ENCODE assay signal across 7 mouse cellular contexts in genomic region chr7:100537519-100537902, GRCm38 (mm10). TPM values are rescaled to one million over a fixed set of nuclear protein-coding genes. Genes with fewer than 3 reads are reported as not detected.
DNase-seq lines count a peak whose midpoint lies in the region; ATAC-seq and TF ChIP-seq lines count a peak whose summit lies in the region.

No protein-coding gene starts in this region.

- H3K4me1 ChIP-seq in lung, embryonic 14.5 days (ENCODE audit: insufficient read depth), result peaks cover 7% of the 10 kb centered on the region; the same call in 1 of the 2 replicates
- peaks cover 14% of the 10 kb centered on the region for H3K4me1 ChIP-seq in forebrain, embryonic 10.5 days
- H3K4me1 ChIP-seq in limb, embryonic 11.5 days (ENCODE audit: control insufficient read depth, insufficient read depth, low read length), result peaks cover 4% of the 10 kb centered on the region; the same call in 1 of the 2 replicates
- peaks cover 3% of the 10 kb centered on the region; the same call in 1 of the 2 replicates for H3K4me1 ChIP-seq in small intestine, adult 2 months (ENCODE audit: control insufficient read depth, insufficient read depth, insufficient read length, low read length)

- TF ChIP-seq POLR2A in small intestine, adult 2 months (IDR thresholded peaks at IDR 0.05; ENCODE audit: low read depth, low read length), result no peak

- H3K27ac ChIP-seq in lung, embryonic 14.5 days (ENCODE audit: low read depth), result peak overlapping the region; percentile 77
- H3K27ac ChIP-seq in forebrain, embryonic 10.5 days, result peak overlapping the region; percentile 87
- no peak overlapping the region for H3K27ac ChIP-seq in limb, embryonic 11.5 days (replicated peaks; ENCODE audit: low read depth, low read length)
- H3K27ac ChIP-seq in small intestine, adult 2 months (ENCODE audit: insufficient read depth, low read depth, low read length), result peak overlapping the region; percentile 94

- peak; percentile 22 for DNase-seq in lung, embryonic 14.5 days
- DNase-seq in lung, postnatal 25 days (ENCODE audit: low spot score), result no peak
- no peak for DNase-seq in forebrain, embryonic 10.5 days (ENCODE audit: extremely low spot score, low spot score)
- DNase-seq in limb, embryonic 11.5 days (ENCODE audit: low spot score), result no peak
- no peak for DNase-seq in gastrocnemius, postnatal 14 days
- DNase-seq in thymus, adult 18-20 months, result no peak

- no peaks in the 10 kb centered on the region for H3K27me3 ChIP-seq in lung, embryonic 14.5 days (ENCODE audit: insufficient read depth, low read length)
- no peaks in the 10 kb centered on the region for H3K27me3 ChIP-seq in forebrain, embryonic 10.5 days (ENCODE audit: poor library complexity, severe bottlenecking)
- H3K27me3 ChIP-seq in limb, embryonic 11.5 days (ENCODE audit: control insufficient read depth, insufficient read depth, low read length), result no peaks in the 10 kb centered on the region
- no peaks in the 10 kb centered on the region for H3K27me3 ChIP-seq in small intestine, adult 2 months (ENCODE audit: control insufficient read depth, insufficient read depth, low read length)

- peaks cover 14% of the 10 kb centered on the region for H3K36me3 ChIP-seq in lung, embryonic 14.5 days (ENCODE audit: insufficient read depth)
- H3K36me3 ChIP-seq in forebrain, embryonic 10.5 days (replicated peaks), result peaks cover 18% of the 10 kb centered on the region
- peaks cover 2% of the 10 kb centered on the region; the same call in 1 of the 2 replicates for H3K36me3 ChIP-seq in limb, embryonic 11.5 days (ENCODE audit: control insufficient read depth, insufficient read depth, low read length)
- H3K36me3 ChIP-seq in small intestine, adult 2 months (ENCODE audit: control insufficient read depth, insufficient read depth, low read length), result peaks cover 12% of the 10 kb centered on the region

- peak overlapping the region; percentile 70 for H3K4me2 ChIP-seq in lung, embryonic 14.5 days
- H3K4me2 ChIP-seq in limb, embryonic 11.5 days (ENCODE audit: low read depth, severe bottlenecking), result peak overlapping the region; percentile 71

- no peak for ATAC-seq in lung, embryonic 14.5 days (ENCODE audit: insufficient read depth)
- no peak for ATAC-seq in limb, embryonic 11.5 days (ENCODE audit: insufficient number of reproducible peaks, low FRiP score, low TSS enrichment, low read depth)

- WGBS in lung, embryonic 14.5 days, result 21% methylated on average over 7 of the region's 7 CpGs
- WGBS in forebrain, embryonic 10.5 days, result 35% methylated on average over 7 of the region's 7 CpGs
- 36% methylated on average over 7 of the region's 7 CpGs for WGBS in limb, embryonic 11.5 days
- WGBS in small intestine, adult 2 months, result 8% methylated on average over 7 of the region's 7 CpGs

- H3K9me3 ChIP-seq in lung, embryonic 14.5 days (ENCODE audit: low read depth, low read length), result no peaks in the 10 kb centered on the region
- no peaks in the 10 kb centered on the region for H3K9me3 ChIP-seq in forebrain, embryonic 10.5 days
- H3K9me3 ChIP-seq in limb, embryonic 11.5 days (ENCODE audit: control insufficient read depth, low read length), result no peaks in the 10 kb centered on the region

- intact Hi-C loops in gastrocnemius, postnatal 14 days (cut with DNase I; ENCODE audit: low total_unique reads), result loop anchor here (10.0 kb wide), 1 partner anchor 47 kb away; no protein-coding TSS in a partner anchor

- no peak for TF ChIP-seq CTCF in lung, embryonic 14.5 days (IDR thresholded peaks at IDR 0.05; ENCODE audit: low read depth)
- TF ChIP-seq CTCF in small intestine, adult 2 months (IDR thresholded peaks at IDR 0.05; ENCODE audit: extremely low read depth, insufficient read length, insufficient replicate concordance, low read depth, low read length), result no peak

- peak overlapping the region; percentile 62 for H3K4me3 ChIP-seq in lung, embryonic 14.5 days (ENCODE audit: low read depth, low read length)
- peak overlapping the region; percentile 71 for H3K4me3 ChIP-seq in forebrain, embryonic 10.5 days
- H3K4me3 ChIP-seq in limb, embryonic 11.5 days (ENCODE audit: low read depth, low read length), result peak overlapping the region; percentile 75
- peak overlapping the region; percentile 98 for H3K4me3 ChIP-seq in small intestine, adult 2 months (ENCODE audit: low read depth, low read length)

- peak overlapping the region; percentile 70 for H3K9ac ChIP-seq in lung, embryonic 14.5 days
- peak overlapping the region; percentile 74; the same call in 1 of the 2 replicates for H3K9ac ChIP-seq in limb, embryonic 11.5 days (ENCODE audit: low read length)

RNA-seq across cellular contexts. Expression of gene Coa4, which starts 0.6 kb away (rescaled TPM):
- polyA plus RNA-seq in lung, embryonic 14.5 days (2014; fragmentation: Nextera tagmentation; extraction: Ambion mirVana), result 15.4 and 18.2 TPM in 2 replicates
- polyA plus RNA-seq in forebrain, embryonic 10.5 days (2016; fragmentation: Nextera tagmentation; extraction: Ambion mirVana), result 20.4 and 20.6 TPM in 2 replicates
- polyA plus RNA-seq in limb, embryonic 11.5 days (2014; fragmentation: Nextera tagmentation; extraction: Ambion mirVana), result 21.3 and 22.2 TPM in 2 replicates
- 9.4 and 14.8 TPM in 2 replicates for polyA plus RNA-seq in small intestine, adult 2 months (2012; rRNA removed)
- 10 to 100 TPM in 1 of 2 experiments, 1 to 10 TPM in 1; 9.7 to 10.9 TPM for total RNA-seq in gastrocnemius, postnatal 14 days (2021)

RNA-seq across cellular contexts. Expression of gene Dnajb13, which starts 22.8 kb away (rescaled TPM):
- polyA plus RNA-seq in lung, embryonic 14.5 days (2014; fragmentation: Nextera tagmentation; extraction: Ambion mirVana), result 0.18 and 0.57 TPM in 2 replicates
- 0.26 and 0.30 TPM in 2 replicates for polyA plus RNA-seq in forebrain, embryonic 10.5 days (2016; fragmentation: Nextera tagmentation; extraction: Ambion mirVana)
- 0.11 and 0.30 TPM in 2 replicates for polyA plus RNA-seq in limb, embryonic 11.5 days (2014; fragmentation: Nextera tagmentation; extraction: Ambion mirVana)
- polyA plus RNA-seq in small intestine, adult 2 months (2012; rRNA removed), result 0.29 and 0.49 TPM in 2 replicates
- total RNA-seq in gastrocnemius, postnatal 14 days (2021), result not detected

RNA-seq across cellular contexts. Expression of gene Ucp2, which starts 44.4 kb away (rescaled TPM):
- polyA plus RNA-seq in lung, embryonic 14.5 days (2014; fragmentation: Nextera tagmentation; extraction: Ambion mirVana), result 162 and 184 TPM in 2 replicates
- 78.7 and 93.9 TPM in 2 replicates for polyA plus RNA-seq in forebrain, embryonic 10.5 days (2016; fragmentation: Nextera tagmentation; extraction: Ambion mirVana)
- 116 and 123 TPM in 2 replicates for polyA plus RNA-seq in limb, embryonic 11.5 days (2014; fragmentation: Nextera tagmentation; extraction: Ambion mirVana)
- polyA plus RNA-seq in small intestine, adult 2 months (2012; rRNA removed), result 597 and 876 TPM in 2 replicates
- total RNA-seq in gastrocnemius, postnatal 14 days (2021), result 100 to 1,000 TPM; 121 to 126 TPM
